Mouse (Mus musculus) lung, postnatal 0 days (tissue): ENCODE data around the gene Cluh.

Experiments
- CTCF ChIP-seq: IDR thresholded peaks from 2 replicates; pipeline ENCODE4 v1.5.1; 2016; ENCODE audit warnings: antibody characterized with exemption, mild to moderate bottlenecking
- EP300 ChIP-seq: IDR thresholded peaks from 2 replicates; pipeline ENCODE4 v1.6.1; 2016; ENCODE audit warnings: antibody characterized with exemption, mild to moderate bottlenecking, control low read depth

DNA sequence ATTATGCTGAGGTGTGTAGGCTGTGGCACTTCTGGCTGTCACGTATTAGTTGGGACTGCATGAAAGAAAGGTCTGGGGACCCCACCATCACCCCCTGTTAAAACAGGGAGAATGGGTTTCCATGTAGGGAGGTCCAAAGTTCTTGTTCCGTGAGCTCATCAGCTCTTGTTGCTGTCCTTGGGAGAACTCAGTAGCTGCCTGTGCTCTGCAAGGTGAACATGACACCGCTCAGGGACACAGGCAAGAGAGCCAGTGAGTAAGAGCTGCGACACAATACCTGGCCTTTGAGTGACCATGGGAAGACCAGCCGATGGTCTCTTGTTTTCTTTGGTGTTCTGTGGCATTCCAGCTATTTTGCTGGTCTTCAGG lies 17.0 kb downstream of the Cluh start:
- TF ChIP-seq CTCF (no peak), EP300 (no peak)
